Mouse (Mus musculus) lung, embryonic 14.5 days (tissue): ENCODE measurements around the gene Onecut1. TPM values are rescaled to one million over a fixed set of nuclear protein-coding genes. Genes with fewer than 3 reads are reported as not detected.

Experiments
- ATAC-seq: fragments of 200-750 bp; cut with Nextera tagmentation; 2 replicates; pipeline ENCODE4 v1.8.0; 2017; ENCODE audit warnings: mild to moderate bottlenecking, moderate TSS enrichment, moderate library complexity; ENCODE audit not compliant: insufficient read depth
- DNase-seq: peaks from one replicate; pipeline ENCODE4 v3.0.0-alpha.2; 2015
- H3K27ac ChIP-seq: fragments of 300-500 bp; sonication (generic); 2 replicates; pipeline ENCODE4 v1.5.1; 2014; ENCODE audit warnings: low read depth, mild to moderate bottlenecking, moderate library complexity
- H3K27me3 ChIP-seq: fragments of 300-500 bp; sonication (generic); 2 replicates; pipeline ENCODE4 v1.6.1; 2014; ENCODE audit warnings: low read length, control low read depth; ENCODE audit not compliant: insufficient read depth
- H3K36me3 ChIP-seq: fragments of 300-500 bp; sonication (generic); 2 replicates; pipeline ENCODE4 v1.6.1; 2014; ENCODE audit warnings: control low read depth; ENCODE audit not compliant: insufficient read depth
- H3K4me1 ChIP-seq: fragments of 300-500 bp; sonication (generic); 2 replicates; pipeline ENCODE4 v1.6.1; 2014; ENCODE audit warnings: antibody characterized with exemption, control low read depth; ENCODE audit not compliant: insufficient read depth
- H3K4me2 ChIP-seq: fragments of 300-500 bp; sonication (generic); 2 replicates; pipeline ENCODE4 v1.6.1; 2014; ENCODE audit warnings: mild to moderate bottlenecking
- H3K4me3 ChIP-seq: fragments of 300-500 bp; sonication (generic); 2 replicates; pipeline ENCODE4 v1.5.1; 2014; ENCODE audit warnings: low read depth, low read length
- H3K9ac ChIP-seq: fragments of 300-500 bp; sonication (generic); 2 replicates; pipeline ENCODE4 v1.6.1; 2014
- H3K9me3 ChIP-seq: fragments of 300-500 bp; sonication (generic); 2 replicates; pipeline ENCODE4 v1.6.1; 2016; ENCODE audit warnings: low read depth, low read length, control low read depth
- CTCF ChIP-seq: IDR thresholded peaks from 2 replicates; pipeline ENCODE4 v1.5.1; 2016; ENCODE audit warnings: antibody characterized with exemption, low read depth
- WGBS: fragments of 180-500 bp; shearing (Covaris S2); extraction: QIAGEN DNeasy Blood & Tissue Kit; methylation state at CpG from one replicate; pipeline ENCODE4 v1.1.7; 2014; 5-methylcytosine and 5-hydroxymethylcytosine counted together
- polyA plus RNA-seq: library from polyadenylated mRNA; unstranded; fragments of >200 nt; fragmentation: Nextera tagmentation; extraction: Ambion mirVana; gene quantifications from 2 replicates; pipeline ENCODE4 v1.2.1, GENCODE M21; 2014

Onecut1 gene
- polyA plus RNA-seq, 1 experiment from 2014 or later = not detected

DNA sequence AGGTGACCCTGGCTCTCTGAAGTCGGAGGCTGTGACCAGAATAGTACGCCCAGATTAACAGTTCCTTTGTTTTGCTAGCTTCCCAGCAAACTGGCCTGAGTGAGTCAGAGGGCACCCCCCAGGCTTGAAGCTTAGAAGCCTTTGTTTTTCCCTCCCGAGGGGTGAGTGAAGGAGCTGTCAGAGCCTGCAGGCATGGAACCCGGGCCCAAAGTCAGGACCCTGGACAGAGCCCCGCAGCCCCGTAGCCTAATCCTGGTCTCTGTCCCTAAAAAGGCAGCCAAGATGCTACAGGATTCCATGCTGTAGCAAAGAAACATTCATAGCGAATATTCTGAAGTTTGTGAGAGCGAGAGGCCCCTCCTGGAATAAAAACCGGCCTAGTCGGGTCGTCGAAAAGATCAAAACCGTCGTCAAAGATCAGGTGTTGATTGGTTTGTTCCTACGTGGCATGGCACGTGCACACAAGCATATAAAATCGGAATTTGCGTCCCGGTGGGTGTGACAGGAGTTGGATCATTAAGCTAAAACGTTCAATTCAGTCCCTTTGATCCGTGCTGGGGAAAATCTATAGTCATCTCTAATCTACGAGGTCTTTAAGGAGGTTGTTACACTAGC lies 6.7 kb downstream of the Onecut1 start:
- Histone ChIP-seq H3K36me3 (no peaks in the 10 kb centered on the region), H3K4me3 (no peak overlapping the region), H3K27ac (no peak overlapping the region), H3K9me3 (no peaks in the 10 kb centered on the region), H3K4me1 (no peaks in the 10 kb centered on the region), H3K4me2 (no peak overlapping the region), H3K9ac (no peak overlapping the region), H3K27me3 (peaks cover 61% of the 10 kb centered on the region)
- DNase-seq (peak; percentile 84), ATAC-seq (no peak)
- TF ChIP-seq CTCF = no peak
- WGBS = 10% methylated on average over 22 of the region's 22 CpGs

DNA sequence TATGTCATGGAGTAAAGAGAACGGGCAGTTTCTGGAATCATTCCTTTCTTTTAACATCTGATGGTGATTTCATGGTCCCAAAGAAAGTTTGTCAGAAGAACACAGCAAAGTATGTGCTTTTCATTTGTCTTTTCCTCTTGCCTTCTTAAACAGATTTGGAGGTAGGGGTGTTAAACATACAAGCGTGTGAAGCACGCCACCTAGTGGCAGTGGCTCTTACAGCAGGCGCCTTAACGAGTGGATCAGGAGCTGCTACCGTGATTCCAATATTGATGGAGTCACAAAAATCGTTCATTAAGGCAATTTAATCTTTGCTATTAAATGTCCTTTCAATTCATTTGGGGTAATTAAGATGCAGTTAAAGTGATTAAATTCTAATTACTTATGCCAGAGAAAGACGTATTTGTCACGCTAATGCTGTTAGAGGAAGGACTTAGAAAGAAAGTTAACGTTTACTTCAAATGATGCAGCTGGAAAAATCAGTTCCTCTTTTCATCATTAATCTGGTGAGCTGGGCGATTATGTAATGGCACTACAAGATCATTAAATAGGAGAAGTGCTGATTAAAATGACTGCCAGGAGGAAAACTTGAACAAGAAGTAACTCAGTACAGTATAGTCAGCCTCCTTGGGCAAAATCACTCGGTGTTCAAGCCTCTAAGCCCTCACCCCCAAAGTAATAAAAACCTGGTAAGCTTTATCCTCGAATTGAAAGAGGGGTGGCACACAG lies 9.4 kb downstream of the Onecut1 start:
- Histone ChIP-seq H3K36me3 (no peaks in the 10 kb centered on the region), H3K27ac (no peak overlapping the region), H3K27me3 (peaks cover 34% of the 10 kb centered on the region), H3K9ac (no peak overlapping the region), H3K4me2 (no peak overlapping the region), H3K4me3 (no peak overlapping the region), H3K4me1 (no peaks in the 10 kb centered on the region), H3K9me3 (no peaks in the 10 kb centered on the region)
- DNase-seq = peak; percentile 90
- WGBS = 19% methylated on average over 13 of the region's 13 CpGs
- ATAC-seq = no peak
- TF ChIP-seq CTCF = peak; percentile 90

DNA sequence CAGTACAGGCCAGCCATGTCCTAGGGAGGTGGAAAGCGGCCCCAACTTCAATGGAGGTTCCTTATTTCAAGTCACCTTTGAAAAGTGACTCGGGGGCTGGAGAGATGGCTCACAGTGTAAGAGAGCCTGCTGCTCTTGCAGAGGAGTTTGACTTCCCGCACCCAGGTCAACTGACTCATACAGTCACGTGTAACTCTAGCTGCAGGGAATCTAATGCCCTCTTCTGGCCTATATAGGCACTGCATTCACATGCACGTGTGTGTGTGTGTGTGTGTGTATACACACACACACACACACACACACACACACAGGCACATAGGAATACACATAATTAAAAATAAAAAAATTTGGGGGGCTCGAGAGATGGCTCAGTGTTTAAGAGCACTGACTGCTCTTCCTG lies 14.6 kb downstream of the Onecut1 start:
- no peak overlapping the region for H3K9ac ChIP-seq
- peak; percentile 17; the same call in 1 of the 2 replicates for TF ChIP-seq CTCF
- no peak for DNase-seq
- H3K9me3 ChIP-seq = no peaks in the 10 kb centered on the region
- no peaks in the 10 kb centered on the region for H3K4me1 ChIP-seq
- H3K36me3 ChIP-seq = no peaks in the 10 kb centered on the region
- H3K4me2 ChIP-seq = no peak overlapping the region
- no peaks in the 10 kb centered on the region for H3K27me3 ChIP-seq
- H3K4me3 ChIP-seq = no peak overlapping the region
- WGBS = 55% methylated on average over 6 of the region's 6 CpGs
- H3K27ac ChIP-seq = no peak overlapping the region
- no peak for ATAC-seq

DNA sequence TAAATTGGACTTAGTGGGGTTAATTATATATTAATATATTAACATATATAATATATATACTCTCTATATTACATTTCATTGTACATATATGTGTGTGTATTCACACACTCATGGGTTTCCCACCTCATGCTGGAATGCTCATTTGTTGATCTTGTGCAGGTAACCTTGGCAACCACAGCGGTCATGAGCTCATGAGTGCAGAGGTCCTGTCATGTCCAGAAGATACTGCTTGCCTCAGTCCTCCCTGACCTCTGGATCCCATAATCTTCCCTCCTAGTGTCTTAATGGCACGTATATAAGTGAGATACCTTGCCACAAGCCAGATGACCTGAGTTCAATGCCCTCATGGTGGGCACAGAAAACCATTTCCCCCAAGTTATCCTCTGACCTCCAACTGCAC lies 16.0 kb downstream of the Onecut1 start:
- Histone ChIP-seq H3K4me3 (no peak overlapping the region), H3K9me3 (no peaks in the 10 kb centered on the region), H3K27ac (no peak overlapping the region), H3K4me1 (no peaks in the 10 kb centered on the region), H3K9ac (no peak overlapping the region), H3K4me2 (no peak overlapping the region), H3K36me3 (no peaks in the 10 kb centered on the region), H3K27me3 (no peaks in the 10 kb centered on the region)
- no peak for TF ChIP-seq CTCF
- DNase-seq (no peak), ATAC-seq (no peak)
- WGBS = 28% methylated on average over 2 of the region's 2 CpGs

DNA sequence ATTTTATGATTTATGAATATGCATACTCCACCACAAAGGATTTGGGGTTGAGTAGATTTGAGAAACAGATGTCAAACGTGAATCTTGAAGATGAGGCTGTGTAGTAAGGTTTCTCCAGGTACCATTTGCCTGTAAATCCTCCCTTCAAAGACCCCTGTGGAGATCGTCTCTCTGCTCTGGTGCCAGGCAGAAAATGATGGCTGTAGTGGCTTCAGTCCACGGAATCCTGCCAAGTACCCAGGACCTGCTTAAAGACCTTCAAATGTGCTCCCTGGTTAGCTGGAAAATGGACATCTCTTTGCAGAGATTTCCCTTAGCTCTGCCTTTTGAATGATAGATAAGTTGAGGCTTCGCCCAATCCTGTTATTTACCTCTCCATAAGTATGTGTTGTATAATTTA lies 26.1 kb downstream of the Onecut1 start:
- DNase-seq (no peak), ATAC-seq (no peak)
- no peak for TF ChIP-seq CTCF
- no peaks in the 10 kb centered on the region for H3K4me1 ChIP-seq
- no peaks in the 10 kb centered on the region for H3K36me3 ChIP-seq
- H3K4me2 ChIP-seq = no peak overlapping the region
- no peak overlapping the region for H3K4me3 ChIP-seq
- WGBS = 69% methylated on average over 4 of the region's 4 CpGs
- H3K9ac ChIP-seq = no peak overlapping the region
- no peaks in the 10 kb centered on the region for H3K27me3 ChIP-seq
- H3K9me3 ChIP-seq = no peaks in the 10 kb centered on the region
- H3K27ac ChIP-seq = no peak overlapping the region

DNA sequence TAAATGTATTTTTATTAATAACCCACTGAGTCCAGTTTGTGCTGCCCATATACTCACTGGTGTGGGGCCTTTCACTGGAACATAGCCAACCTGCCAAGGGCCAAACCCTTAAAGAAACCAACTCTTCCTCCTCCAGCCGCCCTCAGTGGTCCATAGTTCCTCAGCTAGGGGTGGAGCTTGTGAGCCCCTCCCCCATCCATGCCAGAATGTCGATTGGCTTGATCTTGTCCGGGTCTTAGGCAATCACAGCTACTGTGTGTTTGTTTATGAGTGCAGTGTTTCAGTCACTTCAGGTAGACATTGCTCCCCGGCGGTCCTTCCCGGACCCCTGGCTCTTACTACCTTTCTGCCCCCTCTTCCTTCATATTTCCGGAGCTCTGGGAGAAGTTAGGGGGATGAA lies 35.0 kb downstream of the Onecut1 start:
- ATAC-seq (no peak), DNase-seq (no peak)
- no peak overlapping the region for H3K4me2 ChIP-seq
- 78% methylated on average over 7 of the region's 7 CpGs for WGBS
- no peak overlapping the region for H3K9ac ChIP-seq
- H3K4me3 ChIP-seq = no peak overlapping the region
- H3K27ac ChIP-seq = no peak overlapping the region
- no peaks in the 10 kb centered on the region for H3K27me3 ChIP-seq
- no peaks in the 10 kb centered on the region for H3K36me3 ChIP-seq
- H3K9me3 ChIP-seq = no peaks in the 10 kb centered on the region
- no peak for TF ChIP-seq CTCF
- H3K4me1 ChIP-seq = no peaks in the 10 kb centered on the region

DNA sequence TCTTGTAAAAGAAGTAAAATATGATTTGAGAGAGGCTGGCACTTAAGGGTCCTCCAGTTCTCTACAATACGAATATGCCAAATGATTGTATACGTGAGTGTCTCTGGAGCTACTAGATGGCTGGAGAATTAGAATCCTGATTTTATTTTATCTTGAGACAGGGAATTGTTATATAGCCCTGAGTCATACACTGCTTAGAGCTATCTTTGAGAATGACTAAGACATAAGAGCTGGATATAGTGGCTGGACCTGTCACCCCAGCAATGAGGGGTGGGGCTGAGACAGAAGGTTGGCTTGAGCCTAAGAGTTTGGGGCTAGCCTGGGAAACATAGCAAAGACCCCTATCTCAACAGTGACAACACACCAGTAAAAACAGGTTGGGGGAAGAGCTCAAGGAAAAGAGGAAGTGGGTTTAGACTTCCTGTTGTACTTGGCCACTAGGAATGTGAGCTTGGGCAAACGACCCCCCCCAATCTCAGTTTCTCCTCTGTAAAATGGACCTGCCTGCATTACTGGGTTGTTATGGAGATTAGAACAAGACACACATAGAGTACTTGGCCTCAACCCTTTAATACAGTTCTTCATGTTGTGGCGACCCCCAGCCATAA lies 35.8 kb downstream of the Onecut1 start:
- Histone ChIP-seq H3K9ac (no peak overlapping the region), H3K27me3 (no peaks in the 10 kb centered on the region), H3K4me3 (no peak overlapping the region), H3K36me3 (no peaks in the 10 kb centered on the region), H3K4me1 (no peaks in the 10 kb centered on the region), H3K4me2 (no peak overlapping the region), H3K9me3 (no peaks in the 10 kb centered on the region), H3K27ac (no peak overlapping the region)
- 78% methylated on average over 4 of the region's 4 CpGs for WGBS
- no peak for DNase-seq
- no peak for ATAC-seq
- no peak for TF ChIP-seq CTCF
